Mouse (Mus musculus) spleen, postnatal 4 days (tissue): ENCODE results near the gene Ankrd12.
A peak's percentile ranks its signal among the peaks of the same experiment; 100 is the strongest.
"Not testable (repeated sequence)": the region's sequence is repeated elsewhere in the genome, so short reads cannot be mapped to it uniquely, and the experiment has no call there.

ENCODE experiments used
- DNase-seq, 2 experiments: peaks; one replicate each; pipeline ENCODE4 v3.0.0; 2022; ENCODE audit warnings: low spot score in 2 of 2

Ankrd12 gene

DNA sequence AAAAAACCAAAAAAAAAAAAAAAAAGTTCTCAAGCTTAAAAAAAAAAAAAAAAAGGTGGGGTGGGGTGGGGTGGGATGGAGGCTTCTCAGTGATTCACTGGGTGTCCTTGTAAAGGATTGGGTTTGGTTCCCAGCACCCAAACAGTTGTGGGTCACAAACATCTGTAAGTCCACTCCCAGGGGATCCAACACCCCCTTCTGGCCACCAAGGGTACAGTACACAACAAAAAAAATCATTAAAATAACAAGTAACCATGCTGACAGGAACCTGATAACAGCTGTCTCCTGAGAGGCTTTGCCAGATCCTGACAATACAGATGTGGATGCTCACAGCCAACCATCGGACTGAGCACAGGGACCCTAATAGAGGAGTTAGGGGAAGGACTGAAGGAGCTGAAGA, 7.6 kb upstream of the Ankrd12 start:
- no peak for DNase-seq

DNA sequence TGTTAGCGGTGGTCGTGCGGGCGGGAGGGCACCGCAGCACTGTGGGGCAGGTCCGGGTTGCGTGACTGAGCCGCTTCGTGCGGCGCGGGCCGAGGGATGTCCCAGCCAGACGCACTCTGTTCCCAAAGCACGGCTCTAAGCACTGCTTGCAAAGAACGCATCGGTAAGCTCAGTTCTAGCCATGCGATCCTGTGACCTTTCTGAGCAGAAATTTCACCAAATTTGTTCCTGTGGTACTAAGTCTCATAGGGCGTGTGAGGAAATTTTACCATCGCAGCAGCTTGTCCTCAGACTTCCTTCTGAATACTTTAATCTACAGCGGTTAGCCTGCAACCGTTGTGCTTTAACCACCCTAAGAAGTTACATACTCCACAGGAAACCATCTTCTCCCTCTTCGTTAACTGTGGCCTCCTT, 555 bp upstream of the Ankrd12 start:
- no peak for DNase-seq

GRCm38 (mm10) chr17:66076174-66076927, 538 bp downstream of the Ankrd12 start:
- peak; percentile 49 to 80 for DNase-seq

DNA sequence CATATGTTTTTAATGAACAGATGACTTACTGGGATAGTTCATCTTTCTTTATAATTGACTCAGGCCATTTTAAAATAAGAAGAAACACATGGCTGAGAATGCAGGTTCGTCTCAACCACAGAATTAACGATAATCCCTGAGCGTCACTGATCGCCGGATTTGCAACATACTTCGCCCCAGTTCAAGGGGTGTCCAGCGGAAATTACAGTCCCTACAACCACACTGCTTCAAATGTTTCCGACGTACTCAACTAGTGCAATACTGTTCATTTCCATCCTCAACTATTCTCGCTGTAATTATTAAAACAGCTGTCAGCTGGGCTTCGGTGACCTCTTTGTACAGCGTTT, 1.1 kb downstream of the Ankrd12 start:
- no peak for DNase-seq

DNA sequence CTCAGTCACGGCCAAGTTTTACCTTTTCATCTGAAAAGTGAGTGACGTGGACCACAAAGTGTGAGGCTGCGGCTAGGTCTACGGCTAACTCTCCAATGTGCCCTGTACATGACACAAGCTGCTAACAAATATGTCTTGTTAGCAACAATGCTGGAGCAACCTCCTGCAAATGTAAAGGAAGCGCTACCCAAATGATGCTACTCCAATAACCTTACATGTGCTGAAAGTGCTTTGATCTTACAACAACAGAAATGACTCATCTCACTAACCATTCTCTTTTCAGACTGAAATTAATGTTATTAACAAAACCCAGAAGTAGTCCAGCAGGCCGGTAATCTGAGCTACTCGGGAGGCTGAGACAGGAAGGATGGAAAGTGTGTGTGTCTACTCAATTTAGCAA, 2.9 kb downstream of the Ankrd12 start:
- no peak for DNase-seq

- DNase-seq = not testable (repeated sequence)
Measured at GRCm38 (mm10) chr17:66069036-66069435, 7.9 kb downstream of the Ankrd12 start.

DNA sequence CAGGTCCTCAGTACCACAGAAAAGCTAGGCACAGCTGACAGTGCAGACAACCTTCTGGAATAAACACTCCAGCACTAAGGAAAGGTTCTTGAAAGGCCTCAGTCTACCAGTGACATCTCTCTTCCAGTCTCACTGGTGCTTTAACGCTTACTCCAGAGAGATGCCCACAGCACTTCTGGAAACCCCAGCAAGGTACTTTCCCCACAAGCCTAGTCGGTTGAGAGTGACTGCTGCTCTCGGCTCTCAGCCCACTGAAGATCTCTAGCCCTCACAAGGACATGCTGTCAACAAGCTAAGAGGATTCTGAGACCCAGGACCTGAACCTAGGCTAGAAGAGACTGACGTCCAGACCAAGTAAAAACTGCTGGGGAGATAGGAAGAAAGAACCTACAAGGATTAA, 11.8 kb downstream of the Ankrd12 start:
- DNase-seq = no peak

DNA sequence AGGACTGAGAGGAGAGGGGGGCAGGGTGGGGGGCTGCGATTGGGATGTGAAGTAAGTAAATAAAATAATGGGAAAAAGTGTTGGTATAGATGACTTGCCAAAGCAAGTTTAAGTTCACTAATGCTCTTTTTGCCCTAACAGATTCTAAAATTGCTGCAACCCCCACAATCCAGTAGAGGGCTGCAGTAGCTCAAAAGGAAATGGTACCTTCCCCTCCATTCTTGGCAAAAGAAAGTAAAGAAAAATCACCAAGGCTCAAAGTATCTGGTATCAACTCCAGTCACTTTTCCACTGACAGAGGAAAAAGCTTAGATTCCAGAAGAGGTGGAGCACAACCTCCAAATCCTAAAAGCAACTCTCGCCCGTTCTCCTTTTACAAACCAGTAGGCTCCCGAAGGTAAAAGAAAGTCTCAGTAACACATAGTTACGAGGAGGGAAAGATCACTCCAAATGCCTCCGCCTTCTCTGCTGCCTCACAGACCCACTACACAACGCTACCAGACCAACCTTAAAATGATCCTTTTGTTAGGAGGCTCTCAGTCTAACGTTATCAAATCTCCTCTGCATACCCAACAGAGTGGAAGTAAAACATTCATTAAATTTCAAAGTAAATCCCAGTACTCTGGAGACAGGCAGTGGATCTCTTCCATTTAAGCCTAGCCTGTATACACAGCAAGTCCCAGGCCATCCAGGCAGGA, 15.5 kb downstream of the Ankrd12 start:
- no peak for DNase-seq

DNA sequence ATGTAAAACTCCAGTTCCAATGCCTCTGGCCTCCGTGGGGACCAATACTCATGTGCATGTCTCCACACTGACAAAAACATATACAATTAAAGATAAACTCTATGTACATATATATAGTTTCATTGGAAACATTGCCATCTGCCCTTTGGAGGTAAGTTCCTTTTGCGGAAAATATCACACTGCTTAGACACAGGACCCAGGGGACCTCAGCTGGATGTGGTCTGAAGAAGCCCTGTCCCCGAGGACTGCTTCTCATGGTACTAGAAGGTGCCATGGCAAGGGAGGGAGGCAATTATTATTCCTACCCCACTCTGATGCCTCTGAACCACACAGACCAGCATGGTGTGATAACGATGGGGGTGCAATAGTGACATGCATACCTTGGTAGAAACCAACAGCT, 18.7 kb downstream of the Ankrd12 start:
- no peak for DNase-seq

DNA sequence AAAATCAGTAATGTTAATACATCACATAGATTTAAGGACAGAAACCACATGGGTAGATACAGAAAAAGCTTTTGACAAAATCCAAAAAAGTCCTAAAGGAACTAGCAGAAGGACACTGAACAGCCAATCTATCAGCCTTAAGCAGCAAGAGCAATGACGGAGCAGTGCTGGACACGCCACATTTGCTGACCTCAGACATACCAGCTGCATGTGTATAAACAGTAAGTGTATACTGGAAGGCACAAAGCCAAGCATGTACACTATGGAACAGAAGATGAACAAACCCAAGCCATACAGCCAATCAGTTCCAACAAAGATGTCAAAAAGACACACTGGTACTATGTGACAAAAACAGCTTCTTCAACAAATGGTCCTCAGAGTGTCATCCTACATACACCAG, 19.7 kb downstream of the Ankrd12 start:
- no peak for DNase-seq

DNA sequence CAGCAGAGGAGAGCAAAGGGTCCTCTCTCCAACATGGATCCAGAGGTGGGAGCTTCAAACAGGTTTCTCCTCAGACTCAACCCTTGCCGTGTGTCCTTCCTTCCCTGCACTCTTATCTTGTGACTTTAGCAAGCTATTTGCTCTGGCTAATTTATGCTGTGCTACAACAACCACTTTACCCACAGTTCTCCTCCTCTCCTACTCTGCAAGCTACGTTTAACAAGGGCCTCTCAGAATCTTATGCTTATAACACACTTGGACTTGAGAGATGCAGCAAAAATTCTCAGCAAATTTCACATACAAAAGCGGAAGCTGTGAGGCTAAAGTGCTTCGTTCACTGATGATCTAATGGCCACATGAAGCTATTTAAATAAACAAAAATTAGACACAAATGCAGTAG, 23.5 kb downstream of the Ankrd12 start:
- DNase-seq = no peak

DNA sequence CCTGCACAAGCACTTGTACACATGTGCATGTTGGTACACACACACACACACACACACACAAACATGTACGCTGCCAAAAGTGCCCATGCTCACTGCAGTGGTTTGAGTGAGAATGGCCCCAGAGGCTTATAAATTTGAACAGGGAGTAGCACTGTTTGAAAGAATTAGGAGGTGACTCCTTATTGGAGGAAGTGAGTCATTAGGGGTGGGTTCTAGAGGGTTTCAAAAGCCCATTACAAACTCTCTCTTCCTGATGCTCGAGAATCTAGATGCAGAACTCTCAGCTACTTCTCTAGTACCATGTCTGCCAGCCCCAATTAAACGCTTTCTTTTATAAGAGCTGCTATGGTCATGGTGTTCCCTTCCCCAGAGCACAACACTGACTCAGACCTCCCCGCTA, 28.1 kb downstream of the Ankrd12 start:
- no peak for DNase-seq

- no peak for DNase-seq
Measured at GRCm38 (mm10) chr17:66048199-66048598, 28.7 kb downstream of the Ankrd12 start.

GRCm38 (mm10) chr17:66043679-66044078, 33.2 kb downstream of the Ankrd12 start:
- DNase-seq = not testable (repeated sequence)

- no peak for DNase-seq
Measured at GRCm38 (mm10) chr17:66041020-66041419, 35.9 kb downstream of the Ankrd12 start.

DNA sequence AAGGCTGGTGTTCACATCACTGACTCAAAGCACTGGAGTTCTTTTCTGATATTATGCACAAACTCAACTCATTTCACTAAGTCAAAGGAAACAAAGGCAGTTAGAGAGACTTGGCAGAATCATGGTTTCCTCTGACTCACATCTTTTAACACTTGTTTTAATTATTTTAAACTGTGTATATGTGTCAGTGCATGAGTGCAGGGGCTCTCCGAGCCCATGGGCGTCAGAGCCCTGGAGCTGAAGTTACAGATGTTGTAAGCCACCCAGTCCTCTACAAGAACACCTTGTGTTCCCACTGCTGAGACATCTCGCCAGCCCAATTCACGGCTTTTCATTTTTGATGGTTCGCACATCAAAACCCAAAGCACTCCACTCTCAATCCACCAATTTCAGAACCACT, 43.6 kb downstream of the Ankrd12 start:
- DNase-seq = no peak

DNA sequence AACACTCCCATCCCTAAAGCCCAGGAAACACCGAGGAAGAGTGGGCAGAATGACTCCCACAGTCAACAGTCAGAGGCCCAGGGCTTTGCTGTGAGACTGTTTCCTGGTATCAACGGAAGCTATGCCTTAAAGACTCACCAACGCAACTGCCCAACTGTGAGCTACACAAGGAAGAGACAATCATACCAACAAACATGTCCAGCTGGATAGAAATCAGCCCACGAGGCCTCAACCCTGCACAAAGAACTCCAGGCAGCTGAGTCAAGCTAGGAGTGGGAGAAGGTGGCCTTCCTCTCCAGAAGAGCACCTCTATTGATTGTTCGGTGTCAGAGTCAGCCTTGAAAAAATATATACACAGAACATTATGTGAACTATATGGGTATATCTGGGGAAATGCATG, 44.9 kb downstream of the Ankrd12 start:
- DNase-seq = no peak

DNA sequence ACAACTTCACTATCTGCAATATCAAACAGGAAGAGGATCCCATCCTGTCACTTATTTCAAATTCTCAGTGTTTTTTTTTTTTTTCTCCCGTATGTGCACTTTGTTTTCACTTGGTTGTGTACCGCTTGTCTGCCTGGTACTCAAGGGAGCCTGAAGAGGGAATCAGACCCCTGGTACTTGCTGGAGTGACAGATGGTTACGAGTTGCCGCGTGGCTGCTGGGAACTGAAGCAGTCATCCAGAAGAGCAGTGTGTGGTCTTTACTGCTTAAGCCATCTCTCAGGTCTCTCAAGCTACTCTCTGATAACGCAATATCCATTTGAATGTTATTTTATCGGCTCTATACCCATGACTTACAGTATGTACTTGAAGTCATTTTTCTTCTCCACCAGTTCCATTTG, 52.7 kb downstream of the Ankrd12 start:
- peak in 1 of 2 experiments; percentile 13 for DNase-seq

GRCm38 (mm10) chr17:66011790-66012189, 65.1 kb downstream of the Ankrd12 start:
- DNase-seq = peak in 1 of 2 experiments; percentile 46

DNA sequence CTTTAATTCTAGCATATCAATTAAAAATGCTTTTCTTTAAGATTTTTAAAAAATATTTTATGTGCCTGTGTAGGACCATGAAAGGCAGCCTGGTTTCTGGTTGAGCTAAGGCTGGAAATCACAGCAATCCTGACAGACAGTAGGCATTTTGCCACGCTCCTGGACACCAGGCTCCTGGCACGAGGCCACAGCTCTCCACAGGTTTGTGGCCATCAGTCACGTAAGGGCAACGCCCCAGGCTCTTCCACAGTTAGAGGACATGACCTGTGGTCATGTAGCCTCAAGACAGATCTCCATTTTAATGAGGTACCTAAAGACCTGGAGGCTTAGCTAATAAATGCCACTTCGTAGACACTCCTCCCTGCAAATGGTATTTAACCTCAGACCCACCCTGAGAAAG, 69.0 kb downstream of the Ankrd12 start:
- no peak for DNase-seq

DNA sequence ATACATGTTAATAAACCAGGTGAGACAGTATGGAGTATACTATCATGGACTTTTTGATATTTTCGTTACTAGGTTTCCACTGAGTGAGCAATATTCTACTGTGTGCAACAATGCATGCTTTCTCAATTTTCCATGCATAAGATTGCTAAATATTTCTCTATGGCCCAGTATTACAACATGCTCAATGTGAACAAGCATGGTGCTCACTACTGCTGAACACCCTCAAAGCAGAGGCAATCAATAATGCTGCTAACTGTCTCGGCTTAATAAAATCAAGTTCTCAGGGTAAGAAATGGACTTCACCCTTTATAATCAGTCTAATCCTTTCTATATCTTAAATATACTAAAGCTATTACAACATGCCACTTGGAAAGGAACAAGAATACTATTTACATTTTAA, 69.4 kb downstream of the Ankrd12 start:
- no peak for DNase-seq

- DNase-seq = peak in 1 of 2 experiments; percentile 26
Measured at GRCm38 (mm10) chr17:65988151-65988820, 88.6 kb downstream of the Ankrd12 start.

DNA sequence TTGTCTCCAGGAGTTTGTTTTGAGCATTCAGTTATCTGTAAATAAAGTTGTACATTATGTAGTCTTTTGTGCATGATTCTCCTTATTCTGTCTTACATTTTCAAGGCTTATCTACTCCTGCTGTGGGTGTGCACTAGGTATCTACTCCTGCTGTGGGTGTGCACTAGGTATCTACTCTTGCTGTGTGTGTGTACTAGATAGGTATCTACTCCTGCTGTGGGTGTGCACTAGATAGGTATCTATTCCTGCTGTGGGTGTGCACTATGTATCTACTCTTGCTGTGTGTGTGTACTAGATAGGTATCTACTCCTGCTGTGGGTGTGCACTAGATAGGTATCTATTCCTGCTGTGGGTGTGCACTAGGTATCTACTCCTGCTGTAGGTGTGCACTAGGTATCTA, 100.2 kb downstream of the Ankrd12 start:
- not testable (repeated sequence) for DNase-seq
